Mouse (Mus musculus): ENCODE results near the gene Usp20.

Gene Usp20

DNA sequence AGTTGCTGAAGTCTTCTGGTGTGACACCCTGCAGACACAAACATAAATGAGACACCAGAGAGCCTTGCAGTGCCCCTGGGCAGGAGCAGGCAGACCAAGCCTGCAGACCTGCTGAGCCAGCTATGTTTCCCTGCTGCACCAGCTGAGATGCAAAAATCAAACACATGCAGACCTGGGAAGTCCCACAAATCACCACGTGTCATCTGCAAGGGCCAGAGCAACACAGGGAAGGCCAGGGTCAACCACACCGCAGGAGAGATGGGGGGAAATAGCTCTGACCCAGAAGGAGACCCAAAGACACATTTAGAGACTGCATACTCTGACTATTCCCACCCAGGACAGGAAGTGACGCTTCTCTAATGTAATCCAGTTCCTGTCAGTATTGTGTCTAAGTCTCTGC, 58.4 kb downstream of the Usp20 start:
- in situ Hi-C loops (cut with MboI) = no loop called here

DNA sequence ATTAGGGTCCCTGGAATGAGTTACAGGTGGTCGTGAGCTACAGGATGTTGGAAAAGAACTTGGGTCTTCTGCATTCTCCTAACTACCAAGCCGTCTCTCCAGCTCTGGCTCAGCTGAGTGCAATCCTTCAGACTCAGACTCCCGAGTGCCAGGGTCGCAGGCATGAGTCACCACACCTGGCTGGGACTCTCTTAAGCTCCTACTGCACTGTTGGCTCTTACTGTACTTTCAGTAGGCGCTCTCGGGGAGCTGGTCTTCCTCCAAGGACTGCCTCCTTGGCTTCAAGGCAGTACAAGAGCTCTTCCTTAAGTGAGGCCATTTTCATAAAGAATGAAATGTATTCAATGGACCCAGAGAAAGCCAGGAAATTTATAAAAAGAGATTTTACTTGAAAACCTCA, 59.3 kb downstream of the Usp20 start:
- in situ Hi-C loops (cut with MboI) = no loop called here

DNA sequence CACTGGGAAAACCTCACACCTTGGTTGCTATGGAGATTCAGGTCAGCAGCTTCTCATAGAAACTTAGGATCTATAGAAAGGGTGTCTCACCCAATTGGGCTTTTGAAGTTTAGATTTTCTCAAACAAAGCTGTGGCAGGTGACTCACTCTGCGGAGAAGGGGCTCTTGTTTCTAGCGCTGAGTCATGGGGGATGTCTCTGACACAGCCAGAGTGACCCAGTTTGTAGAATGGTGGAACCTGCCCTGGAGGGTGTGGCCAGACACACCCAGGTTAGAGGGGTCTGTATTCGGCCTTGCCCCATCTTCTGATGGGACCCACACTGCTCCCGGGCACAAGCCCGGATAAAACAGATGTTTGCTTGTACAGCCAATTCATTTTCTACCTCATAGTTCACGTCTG, 60.8 kb downstream of the Usp20 start:
- in situ Hi-C loops (cut with MboI) = no loop called here

DNA sequence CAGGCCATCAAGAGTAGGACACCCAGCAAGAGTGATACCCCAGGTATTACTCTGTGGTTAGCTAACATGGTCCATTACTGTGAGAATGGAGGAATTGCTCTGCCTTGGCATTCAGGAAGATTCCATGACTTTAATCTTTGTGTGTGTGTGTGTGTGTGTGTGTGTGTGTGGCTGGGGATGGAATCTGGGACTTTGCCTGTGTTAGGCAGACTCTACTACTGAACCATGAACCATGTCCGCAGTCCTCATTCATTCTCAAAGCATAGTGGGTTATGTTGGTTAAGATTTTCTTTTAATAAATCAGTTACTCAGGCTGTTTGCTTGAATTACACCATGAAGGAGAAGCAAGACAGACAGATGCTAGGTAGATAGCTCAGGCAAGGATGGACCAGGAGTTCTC, 61.8 kb downstream of the Usp20 start:
- in situ Hi-C loops (cut with MboI) = no loop called here

DNA sequence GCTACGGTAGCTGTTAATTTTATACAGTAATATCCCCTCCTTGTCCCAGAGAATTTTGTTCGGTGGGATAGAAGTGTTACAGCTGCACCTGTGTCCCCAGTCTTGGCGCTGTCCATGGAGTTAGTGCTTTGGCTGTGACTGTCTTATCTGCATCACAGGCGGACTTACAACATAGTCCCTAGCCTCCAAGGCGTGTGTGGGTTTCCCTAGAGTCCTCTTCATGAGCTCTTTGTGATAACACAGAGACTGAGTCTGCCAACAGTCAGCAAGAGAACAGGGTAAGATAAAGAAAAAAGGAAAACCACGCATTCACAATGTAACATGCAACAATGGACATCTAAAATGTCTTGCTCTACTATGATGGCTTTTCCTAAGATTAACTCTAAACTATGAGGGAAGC, 66.0 kb downstream of the Usp20 start:
- in situ Hi-C loops (cut with MboI) = no loop called here

DNA sequence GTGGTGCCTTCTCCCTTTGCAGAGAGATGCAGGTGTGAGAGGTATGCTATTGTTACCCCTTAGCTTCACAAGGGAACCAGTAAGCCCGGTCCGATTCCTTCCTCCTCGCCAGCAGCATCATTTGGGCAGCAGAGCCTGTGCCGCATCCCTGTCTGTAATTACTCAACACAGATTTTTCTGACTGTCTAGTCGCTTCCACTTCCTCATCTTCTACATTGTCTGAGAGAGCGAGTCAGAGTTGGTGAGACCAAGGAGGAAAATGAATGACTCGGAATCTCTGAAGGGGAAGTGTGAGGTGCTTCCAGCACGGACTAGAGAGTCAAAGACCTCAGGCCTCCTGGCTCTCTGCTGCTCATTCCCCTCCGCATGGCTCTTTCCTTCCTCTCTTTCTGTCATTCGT, 70.4 kb downstream of the Usp20 start:
- in situ Hi-C loops (cut with MboI) = no loop called here

DNA sequence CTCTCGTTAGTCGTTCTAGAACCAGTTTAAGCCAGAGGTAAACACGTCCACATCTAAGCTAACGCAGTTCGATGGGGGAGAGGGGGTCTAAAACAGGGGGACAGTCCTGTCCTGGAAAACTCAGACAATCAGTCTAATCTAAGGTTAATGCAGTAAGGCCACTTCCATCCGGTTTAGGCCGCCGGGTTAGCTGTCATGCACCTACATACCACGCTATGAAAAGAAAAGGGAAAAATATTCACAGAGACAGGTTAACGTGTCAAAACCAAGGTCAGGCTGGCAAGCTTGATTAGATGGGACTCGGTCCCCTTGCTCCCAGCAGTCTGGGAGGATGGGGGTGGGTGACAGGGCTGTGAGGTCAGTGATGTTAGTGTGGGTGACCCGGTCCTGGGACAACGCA, 71.3 kb downstream of the Usp20 start:
- in situ Hi-C loops (cut with MboI) = no loop called here

DNA sequence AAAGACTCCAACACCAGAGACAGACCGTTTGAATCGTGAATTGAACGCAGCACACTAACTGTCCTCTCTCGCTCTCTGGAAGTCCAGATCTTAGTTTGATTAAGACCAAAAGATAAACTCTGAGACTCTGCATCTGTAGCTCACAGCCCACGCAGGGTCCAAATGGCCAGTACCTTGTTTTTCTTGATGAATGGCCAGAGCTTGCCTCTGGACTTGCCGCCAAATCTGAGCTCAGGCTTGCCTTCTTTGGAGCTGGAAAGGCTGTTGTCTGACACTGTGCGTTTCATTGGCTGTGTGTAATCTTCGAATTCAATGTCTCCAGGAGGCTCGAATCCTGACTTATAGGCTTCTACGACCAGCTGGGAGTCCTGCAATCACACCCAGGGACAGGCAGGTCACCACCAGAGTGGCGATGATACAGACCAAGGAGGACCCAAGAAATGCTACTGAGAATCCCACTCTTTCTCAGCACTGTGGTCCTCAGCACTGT, 71.8 kb downstream of the Usp20 start:
- in situ Hi-C loops (cut with MboI) = no loop called here

DNA sequence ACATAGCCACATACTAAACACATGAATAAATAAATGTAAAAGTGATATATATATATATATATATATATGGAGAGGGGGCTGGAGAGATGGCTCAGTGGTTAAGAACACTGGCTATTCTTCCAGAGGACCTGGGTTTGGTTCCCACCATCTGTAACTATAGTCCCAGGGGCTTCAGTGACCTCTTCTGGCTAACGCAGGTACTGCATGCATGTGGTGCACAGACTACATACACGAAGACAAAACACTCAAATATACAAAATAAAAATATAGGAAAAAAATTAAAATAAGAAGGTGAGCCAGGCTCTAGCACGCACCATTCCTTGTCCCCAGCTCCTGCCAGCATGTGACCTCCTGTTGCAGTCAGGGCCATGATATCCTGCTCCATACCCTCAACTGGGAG, 74.0 kb downstream of the Usp20 start:
- in situ Hi-C loops (cut with MboI) = no loop called here

DNA sequence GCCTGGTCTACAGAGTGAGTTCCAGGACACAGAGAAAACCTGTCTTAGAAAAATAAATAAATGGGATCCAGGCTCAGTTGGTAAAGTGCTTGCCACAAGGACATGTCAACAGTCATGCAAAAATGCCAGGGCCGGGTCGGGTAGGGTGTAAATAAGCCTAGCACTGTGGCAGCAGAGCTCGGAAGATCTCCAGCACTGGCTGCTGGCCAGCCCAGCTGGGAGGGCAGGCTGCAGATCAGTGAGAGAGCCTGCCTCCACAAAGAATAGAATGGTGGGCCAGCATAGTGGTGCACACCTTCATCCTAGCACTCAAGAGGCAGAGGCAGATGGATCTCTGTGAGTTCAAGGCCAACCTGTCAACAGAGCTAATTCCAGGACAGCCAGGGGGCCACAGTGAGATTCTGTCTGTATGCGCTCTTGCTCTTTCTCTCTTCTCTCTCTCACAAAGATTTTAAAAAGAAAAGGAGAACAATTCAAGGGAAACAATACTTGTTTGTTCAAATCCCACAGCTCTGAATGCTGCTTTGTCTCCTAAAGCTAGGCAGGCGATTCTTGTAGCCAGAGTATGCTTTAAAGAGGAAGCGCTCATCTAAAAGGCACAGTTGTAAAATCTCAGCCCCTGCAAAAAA, 75.6 kb downstream of the Usp20 start:
- in situ Hi-C loops (cut with MboI) = no loop called here

DNA sequence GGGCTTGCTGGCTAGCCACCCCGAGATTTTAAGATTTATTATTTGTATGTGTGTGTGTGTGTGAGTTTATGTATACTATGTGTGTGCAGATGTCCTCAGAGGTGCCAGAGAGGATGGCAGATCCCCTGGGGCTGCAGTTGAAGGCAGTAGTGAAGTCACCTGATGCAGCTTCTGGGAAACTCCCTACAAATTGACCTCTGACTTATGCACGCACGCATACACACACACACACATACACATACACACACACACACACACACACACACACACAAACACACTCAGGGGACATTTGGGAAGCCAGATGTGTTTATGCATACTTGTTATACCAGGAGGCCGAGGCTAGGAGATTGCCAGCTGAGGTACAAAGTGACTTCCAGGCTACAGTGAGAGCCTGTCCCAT, 76.4 kb downstream of the Usp20 start:
- in situ Hi-C loops (cut with MboI) = no loop called here

DNA sequence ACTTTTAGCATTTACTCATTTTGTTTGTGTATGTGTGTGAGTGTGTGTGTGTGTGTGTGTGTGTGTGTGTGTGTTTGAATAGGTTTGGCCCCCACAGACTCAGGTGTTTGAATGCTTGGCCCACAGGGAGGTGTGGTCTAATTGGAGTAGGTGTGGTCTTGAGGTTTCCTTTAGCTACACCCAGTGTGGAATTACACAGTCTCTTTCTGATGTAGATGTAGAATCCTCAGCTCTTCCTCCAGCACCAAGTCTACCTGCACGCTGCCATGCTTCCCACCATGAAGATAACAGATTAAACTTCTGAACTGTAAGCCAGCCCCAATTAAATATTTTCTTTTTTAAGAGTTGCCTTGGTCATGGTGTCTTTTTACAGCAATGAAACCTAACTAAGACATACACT, 78.2 kb downstream of the Usp20 start:
- in situ Hi-C loops (cut with MboI) = no loop called here

DNA sequence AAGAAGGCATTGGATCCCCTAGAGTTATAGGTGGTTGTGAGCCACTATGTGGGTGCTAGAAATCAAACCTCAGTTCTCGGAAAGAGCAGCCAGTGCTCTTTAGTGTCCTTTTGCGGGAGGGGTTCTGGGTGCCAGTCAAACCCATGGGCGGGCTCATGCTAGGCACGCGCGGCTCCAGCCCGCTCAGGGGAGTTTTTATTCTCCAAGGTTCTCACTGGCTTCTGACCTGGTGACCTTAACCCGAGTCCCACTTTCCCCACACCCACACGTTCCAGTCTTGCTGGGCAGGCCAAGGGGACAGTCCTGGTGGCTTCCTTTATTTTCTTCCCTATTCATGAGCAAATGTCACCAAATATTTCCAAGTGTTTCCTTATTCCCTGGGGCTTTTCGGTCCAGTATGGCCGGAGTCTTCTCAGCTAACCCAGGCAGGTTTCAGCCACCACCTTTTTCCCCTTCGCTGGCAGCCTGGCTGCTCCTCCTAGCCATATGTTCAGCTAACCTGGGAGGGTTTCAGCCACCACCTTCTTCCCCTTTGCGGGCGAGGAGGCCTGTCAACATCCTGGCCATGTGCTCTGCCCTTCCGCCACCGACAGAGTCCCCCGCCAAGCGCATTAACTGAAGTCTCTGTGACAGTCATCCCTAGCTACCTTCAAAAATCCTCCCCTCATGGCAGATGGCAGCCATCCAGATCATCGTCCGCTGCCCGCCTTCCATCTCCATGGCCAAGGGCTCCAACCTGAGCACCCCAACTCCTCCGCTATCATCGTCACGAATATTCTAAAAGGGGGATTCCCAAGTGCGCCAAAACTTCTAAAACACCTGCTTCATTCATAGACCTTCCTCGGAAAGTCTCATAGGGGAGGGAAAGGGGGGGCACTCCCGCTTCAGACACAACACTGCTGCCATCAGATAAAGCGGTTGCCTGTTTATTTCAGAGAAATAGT, 79.0 kb downstream of the Usp20 start:
- in situ Hi-C loops (cut with MboI) = no loop called here

DNA sequence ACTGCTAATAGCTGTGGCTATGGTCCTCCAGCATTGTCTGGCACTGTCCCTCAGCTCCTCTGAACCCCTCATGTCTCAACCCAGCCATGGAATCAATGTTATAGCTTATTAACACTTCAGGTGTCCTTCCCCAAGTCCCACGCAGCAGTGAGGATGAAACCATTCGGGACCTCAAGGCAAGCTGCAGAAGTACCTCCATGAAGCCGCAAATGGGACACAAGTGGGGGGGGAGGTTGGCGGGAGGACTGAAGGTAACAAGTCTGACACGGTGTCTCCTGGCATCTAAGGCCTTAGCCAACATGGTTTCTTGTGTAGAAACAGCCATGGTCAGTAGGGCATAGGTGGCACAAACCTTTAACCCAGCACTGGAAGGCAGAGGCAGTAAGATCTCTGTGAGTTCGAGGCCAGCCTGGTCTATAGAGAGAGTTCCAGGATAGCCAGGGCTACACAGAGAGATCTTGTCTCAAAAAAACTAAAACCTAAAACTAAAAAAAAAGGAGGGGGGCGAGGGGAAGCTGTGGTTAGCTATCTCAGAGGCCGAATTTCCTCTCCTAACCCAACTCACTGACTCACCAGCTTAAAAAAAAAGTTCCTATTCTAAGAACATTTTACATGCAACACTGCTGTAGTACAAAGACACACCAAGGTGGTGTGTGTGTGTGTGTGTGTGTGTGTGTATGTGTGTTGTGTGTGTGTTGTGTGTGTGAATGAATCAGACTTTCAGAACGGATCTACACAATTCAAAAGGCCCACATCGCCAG, 80.0 kb downstream of the Usp20 start:
- in situ Hi-C loops (cut with MboI) = no loop called here

DNA sequence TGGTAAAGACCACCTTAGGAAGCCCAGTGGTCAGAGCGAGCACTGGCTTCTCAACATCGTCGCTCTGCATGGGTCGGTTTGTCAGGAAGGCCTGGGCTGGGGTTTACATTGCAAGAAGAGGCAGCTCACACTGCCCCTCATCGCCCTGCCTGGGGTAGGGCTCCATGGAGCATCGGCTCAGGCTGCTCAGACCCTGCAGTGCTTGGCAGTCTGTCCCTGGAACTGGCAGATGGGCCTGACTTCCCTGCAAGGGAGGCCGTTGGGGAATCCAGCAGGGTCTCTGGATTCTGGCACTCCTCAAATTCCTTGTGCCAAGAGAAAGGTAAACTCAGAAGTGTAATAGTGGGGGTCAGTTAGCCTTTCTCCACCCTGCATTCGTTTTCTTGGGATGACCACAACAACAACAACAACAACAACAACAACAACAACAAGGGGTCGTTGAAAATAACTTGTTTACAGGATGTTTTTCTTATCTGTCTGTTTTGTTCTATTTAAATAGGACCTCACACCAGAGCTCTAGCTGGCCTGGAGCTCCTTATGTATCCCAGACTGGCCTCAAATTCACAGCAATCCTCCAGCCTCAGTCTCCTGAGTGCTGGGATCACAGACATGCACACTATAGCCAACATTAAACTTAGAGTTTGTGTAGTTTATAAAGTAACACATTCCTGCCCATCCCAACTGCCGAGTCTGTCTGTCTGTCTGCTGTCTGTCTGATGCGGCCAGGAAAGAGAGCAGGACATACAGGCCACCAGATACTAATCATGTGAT, 84.1 kb downstream of the Usp20 start:
- in situ Hi-C loops (cut with MboI) = no loop called here

DNA sequence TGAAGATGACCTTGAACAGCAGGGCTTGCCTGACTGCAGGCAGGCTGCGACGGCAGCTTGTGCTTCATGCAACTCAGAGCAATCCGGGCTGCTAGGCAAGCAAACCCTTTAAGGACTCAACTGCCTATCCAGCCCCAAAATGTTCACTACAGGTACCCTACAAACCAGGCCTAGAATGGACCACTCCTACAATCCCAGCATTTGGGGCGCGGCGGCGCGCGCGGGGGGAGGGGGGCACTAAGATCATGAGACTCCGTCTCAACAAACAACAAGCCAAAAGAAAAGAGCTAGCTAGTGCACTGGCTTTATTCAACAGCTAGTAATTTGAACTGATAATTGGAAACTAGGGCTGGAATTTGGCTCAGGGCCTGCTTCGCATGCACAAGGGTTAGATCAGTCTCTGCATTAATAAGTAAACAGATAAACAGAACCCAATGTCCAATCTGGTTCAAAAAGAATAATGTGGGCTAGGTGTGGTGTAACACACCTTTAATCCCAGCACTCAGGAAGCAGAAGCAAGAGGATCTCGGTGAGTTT, 85.0 kb downstream of the Usp20 start:
- in situ Hi-C loops (cut with MboI) = no loop called here

DNA sequence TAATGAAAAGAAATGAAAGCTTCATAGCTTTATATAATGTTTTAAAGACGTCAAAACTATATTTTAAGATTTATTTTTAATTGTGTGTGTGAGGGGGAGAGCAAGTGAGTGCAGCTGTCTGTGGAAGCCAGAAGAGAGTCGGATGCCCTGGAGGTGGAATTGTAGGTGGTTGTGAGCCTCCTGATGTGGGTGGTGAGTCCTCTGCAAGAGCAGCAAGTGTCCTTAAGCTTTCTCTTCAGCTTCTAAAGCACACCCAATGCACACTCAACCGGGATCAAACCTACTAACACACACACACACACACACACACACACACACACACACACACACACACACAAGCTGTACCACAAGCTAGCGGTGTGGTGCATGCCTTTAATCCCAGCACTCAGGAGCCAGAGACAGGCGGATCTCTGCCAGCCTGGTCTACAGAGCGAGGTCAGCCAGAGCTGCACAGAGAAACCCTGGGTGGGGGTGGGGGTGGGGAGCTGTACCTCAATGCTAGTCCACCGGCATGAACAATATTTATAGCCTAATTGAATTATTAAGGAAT, 85.7 kb downstream of the Usp20 start:
- in situ Hi-C loops (cut with MboI) = no loop called here

DNA sequence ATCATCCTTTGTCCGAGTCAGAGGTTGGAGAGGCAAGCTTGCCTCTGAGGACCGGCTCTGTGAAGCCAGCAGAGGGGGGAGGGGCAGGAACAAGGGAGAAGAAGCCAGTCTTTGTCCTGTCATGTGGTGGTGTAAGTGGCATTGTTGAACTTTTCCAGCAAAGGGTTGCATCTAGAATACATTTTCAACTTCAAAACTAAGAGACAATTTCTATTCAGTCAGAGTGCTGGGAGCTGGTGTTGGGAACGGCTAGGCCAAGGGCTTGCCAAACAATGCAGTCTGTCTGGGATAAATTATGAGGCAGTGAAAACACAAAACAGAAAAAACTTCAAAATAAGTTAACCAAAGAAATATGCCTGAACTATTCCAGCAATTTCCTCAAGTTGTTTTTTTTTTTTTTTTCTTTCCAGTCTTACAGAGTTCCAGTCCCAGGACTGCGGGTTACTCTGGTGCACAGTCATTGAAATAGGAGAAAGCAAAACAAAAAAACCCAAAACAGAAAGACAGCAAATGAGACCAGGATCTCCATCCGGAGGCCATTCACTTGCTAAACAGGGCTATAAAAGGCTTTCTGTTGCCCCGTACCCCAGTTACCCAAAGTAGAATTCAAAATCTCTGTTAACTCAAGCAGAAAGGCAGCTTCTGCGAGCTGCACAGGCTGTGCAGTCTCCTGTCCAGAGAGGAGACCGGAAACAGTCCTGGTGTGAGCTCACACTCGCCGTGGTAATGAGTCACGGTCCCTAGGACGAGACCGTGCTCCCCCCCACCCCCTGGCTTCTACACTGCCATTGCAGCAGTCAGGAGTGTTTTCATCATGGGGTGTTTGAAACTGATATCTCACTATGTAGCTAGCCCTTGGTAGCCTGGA, 86.4 kb downstream of the Usp20 start:
- in situ Hi-C loops (cut with MboI) = no loop called here

DNA sequence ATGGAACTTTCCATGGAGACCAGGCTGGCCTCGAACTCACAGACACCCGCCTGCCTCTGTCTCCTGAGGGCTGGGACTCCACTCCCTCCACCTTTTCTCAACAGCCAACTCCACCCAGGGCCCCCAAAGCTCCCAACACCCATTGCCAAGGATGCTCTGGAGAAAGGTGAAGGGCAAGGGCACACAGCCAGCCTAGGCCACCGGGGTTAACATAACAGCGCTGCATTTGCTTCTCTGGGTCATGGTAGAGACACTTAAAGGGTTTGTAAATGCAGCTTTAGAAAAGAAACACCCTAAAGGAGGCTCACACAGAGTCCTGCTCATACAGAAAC, 87.0 kb downstream of the Usp20 start:
- in situ Hi-C loops (cut with MboI) = no loop called here

DNA sequence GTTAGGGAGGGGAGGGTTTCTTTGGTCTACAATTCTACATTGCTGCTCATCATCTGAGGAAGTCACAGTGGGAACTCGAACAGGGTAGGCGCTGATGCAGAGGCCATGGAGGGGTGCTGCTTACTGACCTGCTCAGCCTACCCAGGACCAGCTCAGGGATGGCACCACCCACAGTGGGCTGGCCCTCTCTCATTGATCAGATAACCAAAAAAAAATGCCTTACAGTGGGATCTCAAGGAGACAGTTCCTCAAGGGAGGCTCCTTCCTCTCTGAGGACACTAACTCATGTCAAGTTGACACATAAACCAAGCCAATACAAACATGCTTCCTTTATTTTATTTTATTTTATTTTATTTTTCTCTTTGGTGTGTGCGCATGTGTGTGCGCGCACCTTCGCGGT, 87.4 kb downstream of the Usp20 start:
- in situ Hi-C loops (cut with MboI) = no loop called here

All from mature B cell (primary cell).